Mouse (Mus musculus) hindbrain, embryonic 11.5 days (tissue): Measurements from ENCODE around the gene Treml1. TPM values are rescaled to one million over a fixed set of nuclear protein-coding genes. Genes with fewer than 3 reads are reported as not detected.
"Not testable (repeated sequence)": the region's sequence is repeated elsewhere in the genome, so short reads cannot be mapped to it uniquely, and the experiment has no call there.

Source experiments
- ATAC-seq: fragments of 200-750 bp; cut with Nextera tagmentation; 2 replicates; pipeline ENCODE4 v1.8.0; 2017; ENCODE audit warnings: mild to moderate bottlenecking, moderate TSS enrichment, moderate library complexity; ENCODE audit not compliant: low FRiP score
- DNase-seq: peaks from one replicate; pipeline ENCODE4 v3.0.0-alpha.2; 2015; ENCODE audit warnings: low spot score
- H3K27ac ChIP-seq: fragments of 300-500 bp; sonication (generic); 2 replicates; pipeline ENCODE4 v1.5.1; 2014; ENCODE audit warnings: mild to moderate bottlenecking, low read depth, low read length
- H3K27me3 ChIP-seq: fragments of 300-500 bp; sonication (generic); 2 replicates; pipeline ENCODE4 v1.6.1; 2014; ENCODE audit warnings: mild to moderate bottlenecking, low read length, moderate library complexity, mixed read lengths; ENCODE audit not compliant: control insufficient read depth, insufficient read depth
- H3K36me3 ChIP-seq: fragments of 300-500 bp; sonication (generic); 2 replicates; pipeline ENCODE4 v1.6.1; 2014; ENCODE audit warnings: mild to moderate bottlenecking, low read length, moderate library complexity, mixed read lengths; ENCODE audit not compliant: control insufficient read depth, insufficient read depth
- H3K4me1 ChIP-seq: fragments of 300-500 bp; sonication (generic); replicated peaks from 2 replicates; pipeline ENCODE4 v1.6.1; 2014; ENCODE audit warnings: low read length, mixed read lengths; ENCODE audit not compliant: control insufficient read depth, insufficient read depth
- H3K4me2 ChIP-seq: fragments of 300-500 bp; sonication (generic); replicated peaks from 2 replicates; pipeline ENCODE4 v1.6.1; 2014; ENCODE audit warnings: mild to moderate bottlenecking, low read depth, low read length
- H3K4me3 ChIP-seq: fragments of 300-500 bp; sonication (generic); 2 replicates; pipeline ENCODE4 v1.5.1; 2014; ENCODE audit warnings: low read depth, low read length
- H3K9ac ChIP-seq: fragments of 300-500 bp; sonication (generic); 2 replicates; pipeline ENCODE4 v1.6.1; 2014; ENCODE audit warnings: low read depth, low read length
- H3K9me3 ChIP-seq: fragments of 300-500 bp; sonication (generic); 2 replicates; pipeline ENCODE4 v1.6.1; 2016; ENCODE audit warnings: low read length; ENCODE audit not compliant: control insufficient read depth
- WGBS: fragments of 180-500 bp; shearing (Covaris S2); extraction: QIAGEN DNeasy Blood & Tissue Kit; methylation state at CpG from one replicate; pipeline ENCODE4 v1.1.7; 2014; 5-methylcytosine and 5-hydroxymethylcytosine counted together
- polyA plus RNA-seq: library from polyadenylated mRNA; unstranded; fragments of >200 nt; fragmentation: Nextera tagmentation; extraction: Ambion mirVana; gene quantifications from 2 replicates; pipeline ENCODE4 v1.2.1, GENCODE M21; 2014

Gene Treml1
- polyA plus RNA-seq, 1 experiment from 2014 or later: 2.2 TPM

DNA sequence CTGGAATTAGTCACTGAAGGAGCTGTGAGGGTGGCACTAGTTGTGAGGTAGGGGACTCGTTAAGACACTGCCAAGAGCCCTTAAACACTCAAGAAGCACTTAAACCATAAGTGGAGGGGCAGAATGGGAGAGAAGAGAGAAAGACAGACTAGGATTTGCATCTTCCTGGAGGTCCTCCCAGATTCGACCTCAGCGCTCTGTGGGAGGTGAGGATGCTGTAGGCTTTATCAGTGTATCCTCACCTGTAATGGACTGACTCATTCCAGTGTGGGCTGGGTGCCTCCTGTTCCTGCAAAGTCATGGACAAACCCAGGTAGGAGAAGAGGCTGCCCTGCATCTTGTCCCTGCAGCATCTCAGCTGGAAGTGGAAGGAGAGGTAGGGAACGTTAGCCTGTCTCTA is 12.9 kb upstream of the Treml1 start:
- Histone ChIP-seq H3K36me3 (no peaks in the 10 kb centered on the region), H3K27ac (no peak overlapping the region), H3K4me3 (no peak overlapping the region), H3K4me2 (no peak overlapping the region), H3K4me1 (no peaks in the 10 kb centered on the region), H3K9ac (no peak overlapping the region), H3K9me3 (no peaks in the 10 kb centered on the region), H3K27me3 (no peaks in the 10 kb centered on the region)
- DNase-seq (no peak), ATAC-seq (no peak)
- 76% methylated on average over 4 of the region's 4 CpGs for WGBS

DNA sequence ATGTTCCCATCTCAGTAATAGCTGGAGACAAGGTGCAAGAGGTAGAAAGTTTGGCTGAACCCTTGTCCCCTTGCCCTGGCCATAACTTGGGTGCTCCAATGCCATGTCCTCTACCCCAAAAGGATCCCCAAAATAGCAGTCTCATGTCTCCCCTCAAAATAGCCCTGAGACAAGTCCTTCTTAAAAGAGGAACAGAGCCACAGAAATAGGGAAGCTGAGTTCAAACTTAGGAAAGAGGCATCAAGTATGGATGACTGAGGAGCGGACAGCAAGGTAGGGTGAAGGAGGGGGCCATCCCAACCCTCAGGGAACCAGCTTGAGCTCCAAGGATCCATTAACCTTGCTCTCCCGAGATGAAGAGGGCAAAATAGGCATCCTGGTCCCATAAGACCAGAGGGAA is 12.4 kb upstream of the Treml1 start:
- DNase-seq (no peak), ATAC-seq (no peak)
- H3K4me3 ChIP-seq: no peak overlapping the region
- 73% methylated on average over 2 of the region's 2 CpGs for WGBS
- H3K9ac ChIP-seq: no peak overlapping the region
- H3K27ac ChIP-seq: no peak overlapping the region
- H3K36me3 ChIP-seq: no peaks in the 10 kb centered on the region
- H3K4me2 ChIP-seq: no peak overlapping the region
- no peaks in the 10 kb centered on the region for H3K9me3 ChIP-seq
- H3K27me3 ChIP-seq: no peaks in the 10 kb centered on the region
- H3K4me1 ChIP-seq: no peaks in the 10 kb centered on the region

DNA sequence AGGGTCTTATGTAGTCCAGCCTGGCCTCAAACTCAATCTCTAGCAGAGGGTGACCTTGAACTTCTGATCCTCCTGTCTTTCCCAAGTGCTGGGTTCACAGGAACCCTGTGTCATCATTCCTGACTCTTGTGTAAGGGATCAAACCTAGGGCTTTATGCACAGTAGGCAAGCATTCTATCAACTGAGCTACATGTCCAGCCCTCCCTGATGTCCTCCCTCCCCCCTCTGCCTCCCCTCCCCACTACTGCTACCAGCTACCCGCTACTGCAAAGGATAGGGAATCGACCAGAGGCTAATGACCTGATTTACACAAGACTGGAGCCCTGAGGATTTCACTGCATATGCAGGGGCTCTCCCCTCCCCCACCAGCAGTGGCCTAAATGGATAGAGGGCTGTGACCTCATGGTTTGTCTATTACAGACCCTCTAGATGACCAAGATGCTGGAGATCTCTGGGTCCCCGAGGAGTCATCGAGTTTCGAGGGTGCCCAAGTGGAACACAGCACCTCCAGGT is 9.0 kb upstream of the Treml1 start:
- Histone ChIP-seq H3K9me3 (no peaks in the 10 kb centered on the region), H3K4me2 (no peak overlapping the region), H3K36me3 (no peaks in the 10 kb centered on the region), H3K9ac (no peak overlapping the region), H3K4me1 (no peaks in the 10 kb centered on the region), H3K4me3 (no peak overlapping the region), H3K27me3 (no peaks in the 10 kb centered on the region), H3K27ac (no peak overlapping the region)
- ATAC-seq (no peak), DNase-seq (no peak)
- 75% methylated on average over 5 of the region's 5 CpGs for WGBS

DNA sequence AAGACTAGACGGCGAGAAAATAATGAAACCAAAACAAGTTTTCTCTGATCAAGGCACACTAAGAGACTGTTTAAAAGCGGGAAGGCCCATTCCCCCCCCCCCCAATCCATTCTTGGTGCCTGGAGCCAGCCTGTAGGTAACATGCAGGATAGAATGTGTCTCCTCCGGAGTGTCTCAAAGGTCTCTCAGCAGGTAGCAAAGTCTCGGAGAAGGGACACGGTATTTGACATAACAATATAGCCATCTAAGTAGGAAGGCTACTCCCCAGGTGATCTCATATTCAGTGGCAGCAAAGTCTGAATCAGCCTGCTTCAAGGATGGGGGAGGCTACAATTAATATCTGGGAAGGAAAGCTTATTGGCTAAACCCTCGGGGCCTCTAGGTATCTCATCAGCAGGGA is 6.7 kb upstream of the Treml1 start:
- H3K27ac ChIP-seq, H3K4me1 ChIP-seq, H3K27me3 ChIP-seq, H3K4me3 ChIP-seq, H3K9ac ChIP-seq, H3K4me2 ChIP-seq, ATAC-seq, H3K9me3 ChIP-seq, H3K36me3 ChIP-seq, DNase-seq: not testable (repeated sequence)
- WGBS: 69% methylated on average over 7 of the region's 7 CpGs

DNA sequence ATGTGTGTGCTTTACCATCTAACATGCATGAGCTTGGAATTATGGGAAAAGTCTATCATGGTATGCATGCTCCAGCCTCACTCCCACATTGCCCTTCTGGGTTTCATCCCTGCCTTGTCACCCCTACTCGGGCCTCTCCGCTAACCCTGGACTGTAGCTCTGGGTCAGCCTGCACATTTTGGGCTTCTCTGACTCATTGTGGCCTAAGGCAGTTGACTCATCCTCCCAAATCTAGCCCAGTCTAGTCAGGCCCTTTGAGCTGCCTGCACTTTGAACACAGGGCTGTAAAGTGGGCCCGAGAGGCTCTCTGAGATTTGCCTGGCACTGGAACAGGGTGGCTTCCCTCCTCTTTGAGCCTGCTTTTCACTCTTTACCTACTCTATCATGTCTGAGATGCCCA is 3.9 kb upstream of the Treml1 start:
- no peak overlapping the region for H3K27ac ChIP-seq
- H3K4me2 ChIP-seq: no peak overlapping the region
- DNase-seq: no peak
- WGBS: 95% methylated on average over 3 of the region's 3 CpGs
- H3K36me3 ChIP-seq: no peaks in the 10 kb centered on the region
- H3K27me3 ChIP-seq: no peaks in the 10 kb centered on the region
- H3K9me3 ChIP-seq: no peaks in the 10 kb centered on the region
- H3K4me3 ChIP-seq: no peak overlapping the region
- no peak overlapping the region for H3K9ac ChIP-seq
- no peak for ATAC-seq
- no peaks in the 10 kb centered on the region for H3K4me1 ChIP-seq

DNA sequence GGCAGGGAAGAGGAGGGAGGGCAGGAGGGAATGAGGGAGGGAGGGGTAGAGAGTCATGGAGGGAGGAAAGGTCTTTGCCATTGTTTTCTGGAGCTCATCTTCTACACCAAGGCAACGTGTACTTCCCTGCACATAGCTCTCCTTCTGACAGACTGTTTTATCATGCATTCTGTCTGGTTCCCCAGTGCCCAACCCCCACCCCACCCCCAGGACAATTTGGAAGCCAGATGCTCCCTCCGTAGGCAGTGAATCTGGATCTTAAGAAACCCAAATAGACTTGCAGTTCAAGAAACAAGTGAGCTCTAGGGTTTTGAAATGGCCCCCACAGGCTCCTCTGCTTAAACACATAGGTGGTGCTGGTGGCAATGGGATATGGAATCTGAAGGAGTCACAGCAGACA is 1.8 kb upstream of the Treml1 start:
- Histone ChIP-seq H3K4me1 (no peaks in the 10 kb centered on the region), H3K27ac (no peak overlapping the region), H3K4me3 (no peak overlapping the region), H3K9ac (no peak overlapping the region), H3K27me3 (no peaks in the 10 kb centered on the region), H3K9me3 (no peaks in the 10 kb centered on the region), H3K4me2 (no peak overlapping the region), H3K36me3 (no peaks in the 10 kb centered on the region)
- DNase-seq: no peak
- no peak for ATAC-seq
- 65% methylated on average over 2 of the region's 2 CpGs for WGBS

DNA sequence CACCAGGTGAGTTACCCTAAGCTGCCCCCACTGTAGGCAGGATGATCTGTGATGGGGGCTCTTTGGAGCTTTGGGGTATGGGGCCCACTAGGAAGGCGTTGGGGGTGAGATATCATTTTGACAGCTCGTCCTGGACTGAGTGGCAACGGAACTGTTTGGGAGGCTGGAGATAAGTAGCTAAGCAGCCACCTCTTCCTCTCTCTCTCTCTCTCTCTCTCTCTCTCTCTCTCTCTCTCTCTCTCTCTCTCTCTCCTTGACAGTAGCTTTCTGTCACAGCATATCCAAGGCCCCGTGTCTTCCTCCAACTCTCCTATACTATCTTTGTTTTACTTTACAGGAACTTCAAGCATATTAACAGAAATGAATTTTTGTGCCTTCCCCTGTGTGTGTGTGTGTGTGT is 746 bp downstream of the Treml1 start:
- Histone ChIP-seq H3K4me2 (no peak overlapping the region), H3K9me3 (no peaks in the 10 kb centered on the region)
- 78% methylated on average over 4 of the region's 4 CpGs for WGBS

DNA sequence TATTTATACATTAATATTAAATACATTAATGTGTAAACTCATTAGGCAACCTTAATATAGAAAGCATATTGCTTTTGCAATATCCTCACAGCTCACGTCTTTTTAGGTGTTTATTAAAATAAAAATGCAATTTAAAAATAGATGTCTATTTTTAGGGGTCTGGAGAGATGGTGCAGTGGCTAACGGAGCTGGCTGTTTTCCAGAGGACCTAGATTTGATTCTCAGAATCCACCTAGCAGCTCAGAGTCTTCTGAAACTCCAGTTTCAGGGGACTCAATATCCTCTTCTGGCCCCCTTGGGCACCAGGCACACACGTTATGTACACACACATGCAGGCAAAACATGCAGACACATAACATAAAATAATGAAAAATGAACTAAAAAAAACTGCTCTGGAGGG is 2.6 kb downstream of the Treml1 start:
- no peak for DNase-seq
- Histone ChIP-seq H3K4me2 (no peak overlapping the region), H3K36me3 (no peaks in the 10 kb centered on the region), H3K9ac (no peak overlapping the region), H3K27me3 (no peaks in the 10 kb centered on the region), H3K4me3 (no peak overlapping the region), H3K4me1 (no peaks in the 10 kb centered on the region), H3K9me3 (no peaks in the 10 kb centered on the region), H3K27ac (no peak overlapping the region)
- ATAC-seq: no peak
- WGBS: 91% methylated on average over 3 of the region's 3 CpGs

More for the DNA sequence above, 746 bp downstream of the Treml1 start:
- no peaks in the 10 kb centered on the region for H3K36me3 ChIP-seq
- no peaks in the 10 kb centered on the region for H3K27me3 ChIP-seq
- H3K4me1 ChIP-seq: no peaks in the 10 kb centered on the region
- H3K9ac ChIP-seq: no peak overlapping the region
- no peak overlapping the region for H3K4me3 ChIP-seq
- no peak for ATAC-seq
- no peak for DNase-seq
- no peak overlapping the region for H3K27ac ChIP-seq

DNA sequence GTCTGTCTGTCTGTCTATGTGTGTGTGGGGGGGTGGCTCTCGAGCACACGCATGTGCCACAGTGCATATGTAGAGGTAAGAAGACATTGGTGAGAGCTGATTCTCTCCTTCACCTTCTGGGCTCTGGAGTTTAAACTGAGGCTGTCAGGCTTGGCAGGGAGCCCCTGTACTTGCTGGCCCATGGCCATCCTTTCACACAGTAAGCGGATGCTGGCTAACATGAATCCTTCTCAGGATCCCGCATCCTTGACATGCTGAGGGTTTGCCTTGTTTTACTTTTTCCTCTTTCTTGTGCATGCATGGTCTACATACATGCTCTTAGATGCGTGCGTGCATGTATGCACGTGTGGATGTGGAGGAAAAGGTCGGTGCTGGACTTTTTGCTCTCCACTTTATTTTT is 3.2 kb downstream of the Treml1 start:
- Histone ChIP-seq H3K36me3 (no peaks in the 10 kb centered on the region), H3K27me3 (no peaks in the 10 kb centered on the region), H3K9me3 (no peaks in the 10 kb centered on the region), H3K4me2 (no peak overlapping the region), H3K4me1 (no peaks in the 10 kb centered on the region), H3K9ac (no peak overlapping the region), H3K27ac (no peak overlapping the region), H3K4me3 (no peak overlapping the region)
- no peak for DNase-seq
- ATAC-seq: no peak
- WGBS: 95% methylated on average over 8 of the region's 8 CpGs
